Mouse (Mus musculus): ENCODE data around the gene Il1rapl1.

Gene Il1rapl1

DNA sequence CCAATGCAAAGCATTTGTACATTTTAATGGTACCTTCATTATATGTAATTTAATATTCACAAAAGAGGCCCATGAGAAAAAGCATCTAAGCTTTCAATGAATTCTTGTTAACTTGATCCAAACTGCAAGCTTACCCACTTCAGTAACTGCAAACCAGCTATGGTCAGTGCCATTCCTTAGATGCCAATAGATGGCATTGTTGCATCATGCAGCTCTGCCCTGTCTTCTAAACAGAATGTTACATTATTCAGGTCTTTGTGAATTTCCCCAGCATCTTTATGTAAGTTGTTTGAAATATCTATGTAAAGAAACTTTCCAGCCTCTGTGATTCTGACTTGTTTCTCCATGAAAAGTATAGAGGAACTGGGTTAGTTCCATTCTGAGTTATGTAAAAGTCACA lies 514.5 kb downstream of the Il1rapl1 start:
- peak; percentile 24 to 33 for DNase-seq

GRCm38 (mm10) chrX:87507997-87508396 lies 607.4 kb downstream of the Il1rapl1 start:
- DNase-seq, result no peak

DNA sequence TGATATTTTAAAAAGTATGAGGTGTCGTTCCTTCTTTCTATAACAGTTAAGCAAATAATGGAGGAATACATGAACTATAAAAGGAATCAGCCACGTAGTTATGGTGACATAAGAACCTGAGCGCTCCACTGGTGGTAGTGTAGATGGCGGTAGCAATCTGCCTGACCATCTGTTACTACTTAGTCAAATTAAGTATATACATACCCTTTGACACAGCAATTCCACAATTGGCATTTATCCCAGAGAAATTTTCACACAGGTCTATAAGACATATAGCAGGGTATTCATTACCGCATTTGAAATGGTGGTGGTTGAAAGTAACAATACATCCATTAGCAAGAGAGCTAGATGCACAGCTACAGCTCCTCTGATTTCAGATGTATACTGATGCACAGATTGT lies 612.8 kb downstream of the Il1rapl1 start:
- DNase-seq, result peak; percentile 8 to 13

DNA sequence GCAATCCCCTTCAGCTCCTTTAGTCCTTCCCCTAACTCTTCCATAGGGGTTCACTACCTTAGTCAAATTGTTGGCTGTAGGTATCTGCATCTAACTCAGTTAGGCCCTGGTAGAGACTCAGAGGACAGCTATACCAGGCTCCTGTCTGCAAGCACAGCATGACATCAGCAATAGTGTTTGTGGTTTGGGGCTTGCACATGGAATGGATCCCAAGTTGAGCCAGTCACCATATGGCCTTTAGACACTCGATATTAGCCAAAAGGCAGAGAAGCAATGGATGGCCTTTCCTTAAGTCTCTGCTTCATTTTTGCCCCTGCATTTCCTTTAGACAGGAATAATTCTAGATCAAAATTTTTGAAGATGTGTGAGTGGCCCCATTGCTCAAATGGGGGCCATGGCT lies 632.0 kb downstream of the Il1rapl1 start:
- no peak for DNase-seq

- peak; percentile 93 to 97 for DNase-seq
Measured at GRCm38 (mm10) chrX:87238191-87238590, 877.3 kb downstream of the Il1rapl1 start.

- no peak for DNase-seq
Measured at GRCm38 (mm10) chrX:87225280-87225679, 890.2 kb downstream of the Il1rapl1 start.

DNA sequence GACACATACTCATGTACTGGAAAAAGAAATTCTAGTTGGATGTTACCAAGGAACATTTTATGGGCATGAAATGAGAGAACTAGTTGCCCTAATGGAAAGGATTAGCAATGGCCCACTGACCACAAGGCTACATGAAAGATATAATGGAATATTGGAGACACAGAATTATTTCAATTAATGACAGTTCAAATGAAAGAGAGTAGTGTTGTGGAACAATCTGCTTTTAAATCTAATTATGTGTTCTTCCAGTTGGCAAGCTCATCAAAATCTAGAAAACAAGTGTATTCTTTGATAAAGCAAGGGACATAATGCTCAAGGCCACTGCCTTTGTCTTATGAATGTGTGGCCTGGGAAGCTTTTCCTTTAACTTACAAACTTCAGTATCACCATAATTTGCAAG lies 1113.1 kb downstream of the Il1rapl1 start:
- DNase-seq, result no peak

GRCm38 (mm10) chrX:86955126-86955525 lies 1160.3 kb downstream of the Il1rapl1 start:
- DNase-seq, result no peak

GRCm38 (mm10) chrX:86954614-86955013 lies 1160.8 kb downstream of the Il1rapl1 start:
- no peak for DNase-seq

DNA sequence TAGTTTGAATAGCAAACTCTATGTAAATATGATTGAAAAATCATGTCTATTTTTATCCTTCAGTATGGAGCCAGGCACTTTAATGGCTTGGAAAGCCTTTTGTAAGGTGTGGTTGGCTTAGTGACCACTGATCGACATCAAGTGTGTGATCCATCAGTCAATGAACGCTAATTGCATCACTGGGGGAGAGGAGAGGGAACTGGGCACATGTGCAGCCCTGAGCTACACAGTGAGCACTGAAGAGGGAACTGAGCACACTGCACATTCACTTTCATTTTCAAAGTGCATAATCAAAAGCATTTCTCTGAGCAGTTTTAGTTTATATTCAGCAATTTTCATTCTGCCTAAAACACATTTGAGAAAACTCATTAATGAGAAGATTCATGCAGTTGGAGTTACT lies 1164.5 kb downstream of the Il1rapl1 start:
- no peak for DNase-seq

GRCm38 (mm10) chrX:86949112-86949511 lies 1166.3 kb downstream of the Il1rapl1 start:
- DNase-seq, result no peak

DNA sequence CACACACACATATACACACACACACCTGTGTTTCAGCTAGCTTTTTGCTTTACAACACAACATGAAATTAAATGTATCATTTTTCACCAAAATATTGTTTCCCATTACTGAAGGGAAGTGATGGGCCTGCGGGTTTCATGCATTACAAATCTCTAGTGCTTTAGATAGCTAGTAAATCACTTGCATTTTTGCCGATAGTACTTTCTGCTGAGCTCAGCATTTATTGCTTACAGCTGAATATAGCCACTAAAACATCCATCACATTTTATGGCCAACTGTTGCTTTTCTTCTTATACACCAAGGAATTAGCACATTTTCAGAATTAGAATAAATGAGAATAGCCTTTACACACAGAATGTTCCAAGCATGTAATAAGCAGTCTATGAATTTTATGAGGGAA lies 1260.6 kb downstream of the Il1rapl1 start:
- DNase-seq, result no peak

DNA sequence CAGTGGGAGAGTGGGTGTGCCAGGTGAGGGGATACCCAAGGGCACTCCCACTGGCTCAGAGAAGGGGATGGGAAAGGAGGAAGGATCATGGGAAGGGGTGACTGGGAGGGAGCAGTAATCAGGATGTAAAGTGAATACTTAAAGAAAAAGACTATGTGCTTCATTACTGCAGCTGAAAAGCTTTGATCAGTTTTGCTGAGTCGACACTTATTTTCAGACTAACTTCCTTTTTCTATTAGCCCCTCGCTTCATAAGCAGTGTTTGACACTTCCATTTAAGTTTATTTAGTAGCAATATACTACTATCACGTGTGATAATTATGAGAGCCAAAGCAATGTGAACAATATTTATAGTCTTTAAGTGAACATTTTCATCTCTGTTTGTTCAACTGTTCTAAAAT lies 1307.2 kb downstream of the Il1rapl1 start:
- DNase-seq, result no peak

- no peak for DNase-seq
Measured at GRCm38 (mm10) chrX:86802725-86803124, 1312.7 kb downstream of the Il1rapl1 start.

DNA sequence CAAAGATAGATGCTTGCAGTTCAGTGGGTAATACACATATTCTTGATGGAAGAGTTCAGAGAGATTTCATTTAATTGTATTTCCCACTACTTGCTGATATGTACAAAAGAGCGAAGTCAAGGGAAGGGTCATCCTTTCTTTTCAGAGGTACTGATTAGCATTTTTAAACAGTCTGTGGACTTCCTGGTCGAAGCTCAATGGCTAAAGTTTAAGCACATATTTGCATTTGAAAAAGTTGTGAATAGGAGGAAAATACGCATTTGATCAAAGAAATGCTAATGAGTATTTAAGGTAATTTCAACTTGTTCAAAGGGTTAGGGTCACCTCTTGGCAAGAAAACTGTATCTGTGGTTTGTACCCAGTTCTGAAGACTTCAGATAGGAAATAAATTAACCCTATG lies 1386.6 kb downstream of the Il1rapl1 start:
- DNase-seq, result no peak

All from cerebellum, postnatal 10 days (tissue).